Mouse (Mus musculus) liver, embryonic 13.5 days (tissue): Measurements from ENCODE around the gene Hist1h4f. TPM values are rescaled to one million over a fixed set of nuclear protein-coding genes. Genes with fewer than 3 reads are reported as not detected.
"Not testable (repeated sequence)": the region's sequence is repeated elsewhere in the genome, so short reads cannot be mapped to it uniquely, and the experiment has no call there.

Experiments
- ATAC-seq: fragments of 200-750 bp; cut with Nextera tagmentation; 2 replicates; pipeline ENCODE4 v1.8.0; 2017; ENCODE audit warnings: low read depth, mild to moderate bottlenecking, moderate number of reproducible peaks, moderate library complexity
- DNase-seq: peaks from one replicate; pipeline ENCODE4 v3.0.0; 2022
- H3K27ac ChIP-seq: fragments of 300-500 bp; sonication (generic); 2 replicates; pipeline ENCODE4 v1.5.1; 2015; ENCODE audit warnings: moderate library complexity, mild to moderate bottlenecking, inconsistent platforms
- H3K27me3 ChIP-seq: fragments of 300-500 bp; sonication (generic); 2 replicates; pipeline ENCODE4 v1.6.1; 2015; ENCODE audit warnings: mild to moderate bottlenecking, inconsistent platforms
- H3K36me3 ChIP-seq: fragments of 300-500 bp; sonication (generic); 2 replicates; pipeline ENCODE4 v1.6.1; 2015; ENCODE audit warnings: mild to moderate bottlenecking, inconsistent platforms
- H3K4me1 ChIP-seq: fragments of 300-500 bp; sonication (generic); replicated peaks from 2 replicates; pipeline ENCODE4 v1.6.1; 2015; ENCODE audit warnings: inconsistent platforms
- H3K4me2 ChIP-seq: fragments of 300-500 bp; sonication (generic); 2 replicates; pipeline ENCODE4 v1.6.1; 2015; ENCODE audit warnings: inconsistent platforms, mild to moderate bottlenecking, moderate library complexity
- H3K4me3 ChIP-seq: fragments of 300-500 bp; sonication (generic); replicated peaks from 2 replicates; pipeline ENCODE4 v1.5.1; 2015; ENCODE audit warnings: mild to moderate bottlenecking, inconsistent platforms
- H3K9ac ChIP-seq: fragments of 300-500 bp; sonication (generic); 2 replicates; pipeline ENCODE4 v1.6.1; 2015; ENCODE audit warnings: mild to moderate bottlenecking, inconsistent platforms
- H3K9me3 ChIP-seq: fragments of 300-500 bp; sonication (generic); replicated peaks from 2 replicates; pipeline ENCODE4 v1.6.1; 2016; ENCODE audit warnings: inconsistent platforms
- WGBS: fragments of 180-500 bp; shearing (Covaris S2); methylation state at CpG from one replicate; pipeline ENCODE4 v1.1.7; 2015; ENCODE audit not compliant: insufficient replicate concordance; 5-methylcytosine and 5-hydroxymethylcytosine counted together
- polyA plus RNA-seq: library from polyadenylated mRNA; unstranded; fragments of >200 nt; fragmentation: Nextera tagmentation; extraction: Ambion mirVana; gene quantifications from 2 replicates; pipeline ENCODE4 v1.2.1, GENCODE M21; 2015

Hist1h4f gene
- polyA plus RNA-seq, result 0.98 and 4.2 TPM in 2 replicates

- H3K9ac ChIP-seq, result peak within 1 kb of the TSS; percentile 81
- under 1% methylated on average over 47 of the region's 47 CpGs for WGBS
- H3K27ac ChIP-seq, result peak within 1 kb of the TSS; percentile 98
- peak within 1 kb of the TSS; percentile 71 for H3K4me2 ChIP-seq
- H3K36me3 ChIP-seq, H3K27me3 ChIP-seq, H3K9me3 ChIP-seq: not testable (repeated sequence)
- peak; percentile 68 for ATAC-seq
- H3K4me1 ChIP-seq, result peaks cover 56% of the 10 kb centered on the region
- H3K4me3 ChIP-seq, result peak within 1 kb of the TSS; percentile 58
- peak; percentile 93 for DNase-seq
These were observed at the start of gene Hist1h4f for GRCm38 (mm10) chr13:23551146-23551834. TSS of gene Hist1h4f (minus strand) at chr13:23551648.

GRCm38 (mm10) chr13:23597957-23598356, 46.5 kb upstream of the Hist1h4f start:
- H3K27ac ChIP-seq, result peak overlapping the region; percentile 96; the same call in 1 of the 2 replicates
- no peak for ATAC-seq
- no peak overlapping the region for H3K4me2 ChIP-seq
- H3K4me1 ChIP-seq, result peaks cover 47% of the 10 kb centered on the region
- peak; percentile 68 for DNase-seq
- no peaks in the 10 kb centered on the region for H3K27me3 ChIP-seq
- peak overlapping the region; percentile 47; the same call in 1 of the 2 replicates for H3K9ac ChIP-seq
- 5% methylated on average over 9 of the region's 9 CpGs for WGBS
- H3K9me3 ChIP-seq, result no peaks in the 10 kb centered on the region
- H3K4me3 ChIP-seq, result no peak overlapping the region
- H3K36me3 ChIP-seq, result no peaks in the 10 kb centered on the region

GRCm38 (mm10) chr13:23595622-23596372, 44.3 kb upstream of the Hist1h4f start:
- peak overlapping the region; percentile 96 for H3K27ac ChIP-seq
- H3K4me1 ChIP-seq, result peaks cover 52% of the 10 kb centered on the region
- peak overlapping the region; percentile 71 for H3K9ac ChIP-seq
- no peaks in the 10 kb centered on the region for H3K9me3 ChIP-seq
- ATAC-seq (peak; percentile 95), DNase-seq (peak; percentile 67)
- H3K36me3 ChIP-seq, result no peaks in the 10 kb centered on the region
- 39% methylated on average over 7 of the region's 7 CpGs for WGBS
- H3K4me2 ChIP-seq, result peak overlapping the region; percentile 38
- H3K4me3 ChIP-seq, result 0 out of 2 replicates have a peak overlapping the region, but pooled peaks have one; percentile 8
- H3K27me3 ChIP-seq, result no peaks in the 10 kb centered on the region

- Histone ChIP-seq H3K9me3 (no peaks in the 10 kb centered on the region), H3K4me1 (peaks cover 52% of the 10 kb centered on the region), H3K36me3 (no peaks in the 10 kb centered on the region), H3K4me3 (no peak overlapping the region), H3K27ac (peak overlapping the region; percentile 96), H3K4me2 (peak overlapping the region; percentile 38), H3K9ac (peak overlapping the region; percentile 71), H3K27me3 (no peaks in the 10 kb centered on the region)
- no peak for DNase-seq
- 27% methylated on average over 2 of the region's 2 CpGs for WGBS
- peak; percentile 52 for ATAC-seq
These were observed 43.7 kb upstream of the Hist1h4f start for GRCm38 (mm10) chr13:23595185-23595584.

GRCm38 (mm10) chr13:23593051-23593770, 41.8 kb upstream of the Hist1h4f start:
- H3K27me3 ChIP-seq, result no peaks in the 10 kb centered on the region
- H3K36me3 ChIP-seq, result no peaks in the 10 kb centered on the region
- peak overlapping the region; percentile 80 for H3K27ac ChIP-seq
- no peaks in the 10 kb centered on the region for H3K9me3 ChIP-seq
- H3K4me2 ChIP-seq, result peak overlapping the region; percentile 9; the same call in 1 of the 2 replicates
- WGBS, result 20% methylated on average over 5 of the region's 5 CpGs
- H3K4me3 ChIP-seq, result no peak overlapping the region
- ATAC-seq (0 out of 2 replicates have a peak, but pooled peaks have one; percentile 30), DNase-seq (no peak)
- H3K9ac ChIP-seq, result peak overlapping the region; percentile 56
- H3K4me1 ChIP-seq, result peaks cover 61% of the 10 kb centered on the region

GRCm38 (mm10) chr13:23592614-23593013, 41.2 kb upstream of the Hist1h4f start:
- Histone ChIP-seq H3K9me3 (no peaks in the 10 kb centered on the region), H3K4me1 (peaks cover 61% of the 10 kb centered on the region), H3K9ac (peak overlapping the region; percentile 56; the same call in 1 of the 2 replicates), H3K27ac (peak overlapping the region; percentile 80), H3K4me2 (no peak overlapping the region), H3K27me3 (no peaks in the 10 kb centered on the region), H3K36me3 (no peaks in the 10 kb centered on the region), H3K4me3 (no peak overlapping the region)
- DNase-seq, result no peak
- no peak for ATAC-seq
- WGBS, result 71% methylated on average over 7 of the region's 7 CpGs

- H3K9me3 ChIP-seq, H3K27ac ChIP-seq, H3K4me3 ChIP-seq, H3K36me3 ChIP-seq, H3K9ac ChIP-seq, H3K27me3 ChIP-seq, H3K4me2 ChIP-seq, DNase-seq, ATAC-seq: not testable (repeated sequence)
- H3K4me1 ChIP-seq, result peaks cover 58% of the 10 kb centered on the region
- WGBS, result 61% methylated on average over 7 of the region's 7 CpGs
These were observed 40.4 kb upstream of the Hist1h4f start for GRCm38 (mm10) chr13:23591886-23592285.

GRCm38 (mm10) chr13:23591206-23591605, 39.8 kb upstream of the Hist1h4f start:
- Histone ChIP-seq H3K4me1 (peaks cover 56% of the 10 kb centered on the region), H3K36me3 (no peaks in the 10 kb centered on the region), H3K27me3 (no peaks in the 10 kb centered on the region), H3K4me3 (no peak overlapping the region), H3K9ac (no peak overlapping the region), H3K4me2 (no peak overlapping the region), H3K9me3 (no peaks in the 10 kb centered on the region), H3K27ac (no peak overlapping the region)
- DNase-seq (no peak), ATAC-seq (no peak)
- 87% methylated on average over 7 of the region's 7 CpGs for WGBS

- H3K4me2 ChIP-seq, result peak overlapping the region; percentile 71
- no peaks in the 10 kb centered on the region for H3K27me3 ChIP-seq
- peak overlapping the region; percentile 77 for H3K9ac ChIP-seq
- H3K27ac ChIP-seq, result peak overlapping the region; percentile 100
- no peaks in the 10 kb centered on the region for H3K9me3 ChIP-seq
- no peaks in the 10 kb centered on the region for H3K36me3 ChIP-seq
- H3K4me3 ChIP-seq, result peak overlapping the region; percentile 36
- no peak for DNase-seq
- H3K4me1 ChIP-seq, result peaks cover 47% of the 10 kb centered on the region
- no peak for ATAC-seq
- 0% methylated on average over 1 of the region's 1 CpGs for WGBS
These were observed 35.4 kb upstream of the Hist1h4f start for GRCm38 (mm10) chr13:23586940-23587225.

- peak; percentile 18 for DNase-seq
- WGBS, result 3% methylated on average over 22 of the region's 22 CpGs
- H3K4me1 ChIP-seq, result peaks cover 49% of the 10 kb centered on the region
- H3K36me3 ChIP-seq, result no peaks in the 10 kb centered on the region
- peak overlapping the region; percentile 63 for H3K4me3 ChIP-seq
- no peaks in the 10 kb centered on the region for H3K27me3 ChIP-seq
- H3K9me3 ChIP-seq, result no peaks in the 10 kb centered on the region
- peak overlapping the region; percentile 71 for H3K4me2 ChIP-seq
- peak overlapping the region; percentile 77 for H3K9ac ChIP-seq
- peak overlapping the region; percentile 100 for H3K27ac ChIP-seq
- ATAC-seq, result no peak
These were observed 34.9 kb upstream of the Hist1h4f start for GRCm38 (mm10) chr13:23586099-23586939.
